Mouse (Mus musculus): Measurements from ENCODE around the gene Rbm20. TPM values are rescaled to one million over a fixed set of nuclear protein-coding genes. Genes with fewer than 3 reads are reported as not detected.
A peak's percentile ranks its signal among the peaks of the same experiment; 100 is the strongest.

Rbm20 gene
- total and polyA plus RNA-seq, 3 experiments = 37.3 to 58.6 TPM; not detected in 1

- Histone ChIP-seq H3K4me3 (ENCODE audit: control insufficient read depth in 1 of 2, insufficient read depth in 1 of 2, low read depth in 2 of 2, low read length in 2 of 2) (peak overlapping the region; percentile 14 to 44), H3K9ac (ENCODE audit: control insufficient read depth, low read depth, low read length, poor library complexity, severe bottlenecking) (peak overlapping the region; percentile 56), H3K27ac (ENCODE audit: control insufficient read depth, low read depth, low read length) (peak overlapping the region; percentile 97), H3K4me1 (ENCODE audit: control insufficient read depth in 1 of 2, insufficient read depth in 2 of 2, low read length in 2 of 2) (peaks cover 51 to 63% of the 10 kb centered on the region in 2 experiments), H3K9me3 (replicated peaks; ENCODE audit: insufficient read depth, low read length) (no peaks in the 10 kb centered on the region), H3K36me3 (ENCODE audit: control insufficient read depth in 1 of 2, insufficient read depth in 2 of 2, low read length in 2 of 2) (peaks cover 2 to 69% of the 10 kb centered on the region in 2 experiments; a peak in 2 of 4 replicates), H3K27me3 (ENCODE audit: control insufficient read depth in 1 of 2, insufficient read depth in 2 of 2, low read length in 2 of 2) (no peaks in the 10 kb centered on the region), H3K79me2 (ENCODE audit: control insufficient read depth, insufficient read depth, low read length, poor library complexity) (peaks cover 26% of the 10 kb centered on the region)
- DNase-seq (ENCODE audit: low read depth, low spot score) = peak; percentile 91
- TF ChIP-seq MYB (IDR thresholded peaks at IDR 0.05; ENCODE audit: low read depth, low read length) (peak; percentile 90), MAFK (IDR thresholded peaks at IDR 0.05; ENCODE audit: borderline replicate concordance, low read depth, low read length) (peak; percentile 45; the same call in 1 of the 2 replicates), ZKSCAN1 (IDR thresholded peaks at IDR 0.05; ENCODE audit: low read depth, low read length) (no peak; the same call in 1 of the 2 replicates), CHD1 (IDR thresholded peaks at IDR 0.05; ENCODE audit: low read depth, low read length) (no peak), TAL1 (IDR thresholded peaks at IDR 0.05; ENCODE audit: low read length) (peak; percentile 78), ZC3H11A (IDR thresholded peaks at IDR 0.05; ENCODE audit: low read depth, low read length) (no peak), KAT2A (conservative IDR thresholded peaks at IDR 0.05; ENCODE audit: low read depth, low read length) (no peak), GABPA (IDR thresholded peaks at IDR 0.05; ENCODE audit: low read depth, low read length) (0 out of 2 replicates have a peak, but pooled peaks have one; percentile 6), CTCF (IDR thresholded peaks at IDR 0.05 in 2 of 3, conservative IDR thresholded peaks at IDR 0.05 in 1 of 3; ENCODE audit: control insufficient read depth in 1 of 3, insufficient read depth in 1 of 3, low read depth in 2 of 3, low read length in 3 of 3, poor library complexity in 1 of 3, severe bottlenecking in 1 of 3) (no peak), BHLHE40 (IDR thresholded peaks at IDR 0.05; ENCODE audit: borderline replicate concordance, low read depth, low read length) (peak; percentile 100), MEF2A (IDR thresholded peaks at IDR 0.05; ENCODE audit: extremely low read depth, insufficient replicate concordance, low read depth, low read length, poor library complexity, severe bottlenecking) (0 out of 2 replicates have a peak, but pooled peaks have one; percentile 52), POLR2AphosphoS2 (IDR thresholded peaks at IDR 0.05; ENCODE audit: low read length) (peak; percentile 11; the same call in 1 of the 2 replicates), MAX (IDR thresholded peaks at IDR 0.05; ENCODE audit: low read length) (peak; percentile 99), RAD21 (IDR thresholded peaks at IDR 0.05; ENCODE audit: low read depth, low read length) (no peak), GATA1 (IDR thresholded peaks at IDR 0.05; ENCODE audit: low read depth, low read length) (peak; percentile 92), TBP (IDR thresholded peaks at IDR 0.05; ENCODE audit: low read depth, low read length) (peak; percentile 66), RCOR1 (IDR thresholded peaks at IDR 0.05; ENCODE audit: low read depth, low read length) (peak; percentile 78), HCFC1 (IDR thresholded peaks at IDR 0.05; ENCODE audit: low read depth, low read length) (peak; percentile 64; the same call in 1 of the 2 replicates), ELF1 (IDR thresholded peaks at IDR 0.05; ENCODE audit: low read depth, low read length) (no peak), POLR2A (IDR thresholded peaks at IDR 0.05; ENCODE audit: control insufficient read depth in 1 of 2, insufficient read depth in 1 of 2, low read depth in 1 of 2, low read length in 2 of 2, poor library complexity in 1 of 2) (peak; percentile 42 to 48; a peak in 3 of 4 replicates), E2F4 (IDR thresholded peaks at IDR 0.05; ENCODE audit: borderline replicate concordance, low read depth, low read length) (no peak), NRF1 (IDR thresholded peaks at IDR 0.05; ENCODE audit: insufficient read depth, low read depth, low read length, poor library complexity, severe bottlenecking) (no peak), UBTF (IDR thresholded peaks at IDR 0.05; ENCODE audit: borderline replicate concordance, insufficient read depth, low read depth, low read length) (no peak), POLR2AphosphoS5 (IDR thresholded peaks at IDR 0.05; ENCODE audit: borderline replicate concordance, low read depth, low read length) (no peak), NELFE (IDR thresholded peaks at IDR 0.05; ENCODE audit: low read depth, low read length) (peak; percentile 45; the same call in 1 of the 2 replicates), MXI1 (IDR thresholded peaks at IDR 0.05; ENCODE audit: low read depth, low read length) (peak; percentile 99), EP300 (IDR thresholded peaks at IDR 0.05; ENCODE audit: low read depth in 1 of 2, low read length in 2 of 2) (peak; percentile 94 to 97), JUND (IDR thresholded peaks at IDR 0.05; ENCODE audit: low read depth, low read length) (0 out of 2 replicates have a peak, but pooled peaks have one; percentile 42), USF1 (IDR thresholded peaks at IDR 0.05; ENCODE audit: low read depth, low read length) (peak; percentile 84), USF2 (IDR thresholded peaks at IDR 0.05; ENCODE audit: borderline replicate concordance in 1 of 2, insufficient read depth in 1 of 2, low read depth in 1 of 2, low read length in 2 of 2) (no peak), ZNF384 (IDR thresholded peaks at IDR 0.05; ENCODE audit: low read depth, low read length) (no peak), SIN3A (IDR thresholded peaks at IDR 0.05; ENCODE audit: low read length) (peak; percentile 95), ETS1 (IDR thresholded peaks at IDR 0.05; ENCODE audit: low read depth, low read length) (peak; percentile 97), SMC3 (IDR thresholded peaks at IDR 0.05; ENCODE audit: low read depth, low read length) (no peak), MAZ (IDR thresholded peaks at IDR 0.05; ENCODE audit: low read depth, low read length) (peak; percentile 88), TCF12 (IDR thresholded peaks at IDR 0.05; ENCODE audit: low read depth, low read length) (peak; percentile 91), CHD2 (IDR thresholded peaks at IDR 0.05; ENCODE audit: low read length) (no peak)
These were observed 122.8 kb downstream of the Rbm20 start for GRCm38 (mm10) chr19:53799885-53800284.

Data from MEL (cell line).